Mouse (Mus musculus) right cerebral cortex, postnatal 4 days (tissue): ENCODE measurements around the gene Nucb1.
"Not testable (repeated sequence)": the region's sequence is repeated elsewhere in the genome, so short reads cannot be mapped to it uniquely, and the experiment has no call there.

ENCODE experiments used
- DNase-seq: peaks from one replicate; pipeline ENCODE4 v3.0.0-alpha.2; 2022

The Nucb1 gene

GRCm38 (mm10) chr7:45524841-45525621 lies 14.8 kb upstream of the Nucb1 start:
- DNase-seq, result peak; percentile 27

GRCm38 (mm10) chr7:45523678-45524170 lies 13.5 kb upstream of the Nucb1 start:
- no peak for DNase-seq

GRCm38 (mm10) chr7:45522957-45523676 lies 12.9 kb upstream of the Nucb1 start:
- DNase-seq, result no peak

DNA sequence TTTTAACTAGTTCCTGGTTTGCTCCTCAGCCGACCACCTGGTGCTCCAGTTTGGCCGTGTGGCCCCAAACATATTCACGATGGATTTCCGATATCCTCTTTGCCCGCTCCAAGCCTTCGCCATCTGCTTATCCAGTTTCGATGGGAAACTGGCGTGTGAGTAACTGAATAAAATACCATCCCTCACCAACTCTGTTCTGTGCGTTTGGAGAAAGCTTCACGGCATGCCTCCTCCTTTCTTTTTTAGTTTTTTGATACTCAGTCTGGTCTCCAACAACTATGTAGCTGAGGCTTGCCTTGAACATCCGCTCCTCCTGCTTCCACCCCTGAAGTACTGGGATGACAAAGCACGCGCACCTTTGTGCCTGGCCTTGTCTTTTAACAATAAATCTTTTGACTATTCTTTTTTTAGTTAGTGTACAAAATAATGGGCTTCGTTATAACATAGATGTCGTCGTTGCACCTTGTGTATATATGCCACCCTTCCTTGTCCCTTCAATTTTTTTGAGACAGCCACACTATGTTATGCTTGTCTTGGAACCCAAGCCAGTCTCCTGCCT lies 12.1 kb upstream of the Nucb1 start:
- no peak for DNase-seq

DNA sequence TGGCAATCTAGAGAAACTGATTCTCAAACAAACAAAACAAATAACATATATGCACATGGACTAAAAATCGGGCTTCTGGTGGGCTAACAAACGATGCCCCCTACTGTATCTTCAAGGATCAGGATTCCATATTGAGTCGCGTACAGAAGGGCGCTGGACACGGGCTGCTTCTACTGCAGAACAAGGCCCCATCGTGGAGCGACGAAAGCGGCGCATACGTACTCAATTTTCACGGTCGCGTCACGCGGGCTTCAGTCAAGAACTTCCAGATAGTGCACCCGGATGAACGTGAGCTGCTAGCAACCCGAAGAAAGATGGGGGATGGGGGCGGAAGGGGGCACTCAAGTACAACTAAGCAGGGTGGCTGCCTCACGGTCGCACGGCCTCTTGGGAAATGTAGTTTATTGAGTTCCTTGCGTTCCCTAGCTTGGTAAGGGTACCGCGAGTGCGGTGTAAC lies 11.6 kb upstream of the Nucb1 start:
- peak; percentile 84 for DNase-seq

- no peak for DNase-seq
These were observed 10.4 kb upstream of the Nucb1 start for GRCm38 (mm10) chr7:45520605-45521004.

- DNase-seq, result peak; percentile 29
These were observed 9.3 kb upstream of the Nucb1 start for GRCm38 (mm10) chr7:45519345-45520120.

- DNase-seq, result no peak
These were observed 8.4 kb upstream of the Nucb1 start for GRCm38 (mm10) chr7:45518618-45519017.

DNA sequence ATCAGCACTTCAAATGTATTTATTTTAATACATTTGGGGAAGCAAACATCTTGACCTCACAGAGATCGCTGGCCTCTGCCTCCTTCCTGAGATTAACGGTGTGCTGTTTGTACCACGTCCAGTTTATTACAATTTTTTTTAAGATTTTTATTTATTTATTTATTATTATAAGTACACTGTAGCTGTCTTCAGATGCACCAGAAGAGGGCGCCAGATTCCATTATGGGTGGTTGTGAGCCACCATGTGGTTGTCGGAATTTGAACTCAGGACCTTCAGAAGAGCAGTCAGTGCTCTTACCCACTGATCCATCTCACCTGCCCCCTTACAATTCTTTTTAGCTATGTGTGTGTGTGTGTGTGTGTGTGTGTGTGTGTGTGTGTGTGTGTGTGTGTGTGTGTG lies 6.6 kb upstream of the Nucb1 start:
- DNase-seq, result not testable (repeated sequence)

DNA sequence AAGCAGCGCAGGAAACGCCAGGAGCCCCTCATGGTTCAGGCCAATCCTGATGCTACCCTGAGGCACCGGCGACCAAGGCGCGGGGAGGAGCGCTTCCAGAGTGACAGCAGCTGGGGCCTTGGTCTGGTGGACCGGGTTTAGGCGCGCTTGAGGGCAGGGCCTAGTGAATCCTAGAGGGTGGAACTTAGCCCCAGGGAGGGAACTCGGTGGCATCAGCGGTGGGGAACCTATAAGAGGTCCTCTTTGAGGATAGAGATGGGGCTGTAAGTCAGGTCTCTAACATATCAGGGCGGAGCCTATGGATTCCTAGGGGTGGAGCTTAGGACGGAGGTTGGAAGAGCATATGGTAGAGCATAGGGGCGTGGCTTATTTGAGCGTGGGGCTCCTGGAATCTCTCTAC lies 5.2 kb upstream of the Nucb1 start:
- no peak for DNase-seq

DNA sequence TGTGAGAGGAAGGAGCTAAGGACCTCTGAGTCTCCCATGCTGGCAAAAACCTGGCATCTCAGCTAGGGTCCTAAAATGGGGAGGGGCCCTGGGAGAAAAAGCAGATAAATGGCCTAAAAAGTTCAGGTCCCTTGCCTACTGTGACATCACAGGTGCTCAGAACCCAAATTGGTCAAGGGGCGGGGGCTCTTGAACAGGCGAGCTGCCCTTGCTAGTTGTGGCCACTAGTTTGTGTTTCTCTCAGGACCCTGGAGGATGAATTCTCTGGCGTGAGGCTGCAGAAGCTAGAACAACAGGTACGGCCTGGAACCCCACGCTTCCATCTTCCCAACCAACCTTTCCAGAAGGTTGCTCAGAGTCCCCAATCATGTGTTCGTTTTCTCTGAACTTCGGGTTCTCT lies 4.2 kb upstream of the Nucb1 start:
- DNase-seq, result no peak

DNA sequence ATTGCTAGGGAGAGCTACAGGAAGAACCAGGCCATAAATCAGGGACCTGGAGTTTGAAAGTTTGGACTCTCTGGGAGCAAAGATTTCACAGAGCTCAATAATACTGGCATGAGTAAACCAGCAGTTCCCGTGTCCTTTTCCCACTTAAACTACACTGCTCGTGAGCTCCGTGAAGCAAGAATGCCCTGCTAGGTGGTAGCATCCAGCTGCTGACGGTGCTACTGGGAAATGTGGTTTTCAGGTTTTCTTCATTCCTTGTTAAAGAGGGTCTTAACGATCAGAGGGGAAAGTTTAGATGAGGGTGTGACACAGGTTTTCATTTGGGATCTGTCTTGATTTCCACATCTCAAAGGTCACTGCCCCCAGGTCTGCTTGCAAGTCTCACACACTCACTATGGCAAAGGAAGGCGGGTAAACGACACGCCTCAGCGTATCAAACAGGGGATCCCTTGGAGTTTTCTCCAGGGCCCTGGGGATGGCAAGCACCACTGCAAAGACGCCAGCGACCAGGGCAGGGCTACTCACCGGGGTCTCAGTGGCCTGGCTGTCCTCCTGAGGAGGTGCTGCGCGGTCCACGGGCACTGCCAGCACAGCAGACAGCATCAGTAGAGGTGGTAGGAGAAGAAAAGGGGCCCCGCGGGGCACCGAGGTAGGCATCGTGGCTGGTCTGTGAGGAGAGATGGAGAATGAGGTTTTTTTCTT lies 874 bp downstream of the Nucb1 start:
- no peak for DNase-seq

GRCm38 (mm10) chr7:45508561-45508960 lies 1.6 kb downstream of the Nucb1 start:
- no peak for DNase-seq

DNA sequence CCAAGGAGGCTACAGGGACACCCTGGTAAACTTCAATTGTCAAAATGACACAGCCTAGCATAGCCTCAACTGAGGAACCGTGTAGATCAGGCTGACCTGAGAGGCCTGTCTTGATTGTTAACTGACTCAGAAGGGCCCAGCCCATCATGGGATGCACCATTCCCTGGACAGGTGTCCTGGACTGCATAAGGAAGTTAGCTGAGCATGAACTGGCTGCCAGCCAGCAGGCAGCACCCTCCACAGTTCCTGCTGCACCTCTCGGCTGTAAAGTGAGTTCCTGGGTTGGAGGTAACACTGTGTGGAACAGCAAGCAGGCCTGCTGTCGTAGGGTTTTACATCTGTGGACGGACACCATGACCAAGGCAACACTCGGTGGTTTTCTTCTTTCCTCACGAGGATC lies 2.6 kb downstream of the Nucb1 start:
- DNase-seq, result no peak

- DNase-seq, result no peak
These were observed 11.8 kb downstream of the Nucb1 start for GRCm38 (mm10) chr7:45498427-45498826.

DNA sequence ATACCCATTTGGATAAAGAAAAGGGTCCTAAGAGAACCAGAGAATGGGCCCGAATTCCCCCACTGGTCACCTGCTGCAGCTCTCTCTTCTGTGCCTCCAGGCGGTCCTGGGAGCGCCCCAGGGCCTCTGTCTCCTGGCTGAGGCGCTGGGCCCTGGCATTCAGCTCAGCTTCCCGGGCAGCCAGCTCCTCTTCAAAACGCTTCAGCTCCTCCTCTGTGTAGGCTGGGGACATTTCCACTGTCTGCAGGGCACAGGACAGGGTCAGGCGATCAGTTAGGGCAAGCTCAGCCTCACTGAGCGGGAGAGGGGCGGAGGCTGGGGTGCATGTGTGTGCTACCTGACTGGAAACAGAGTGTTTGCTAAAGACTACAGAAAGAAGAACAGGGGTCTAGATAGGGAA lies 15.7 kb downstream of the Nucb1 start:
- DNase-seq, result no peak

DNA sequence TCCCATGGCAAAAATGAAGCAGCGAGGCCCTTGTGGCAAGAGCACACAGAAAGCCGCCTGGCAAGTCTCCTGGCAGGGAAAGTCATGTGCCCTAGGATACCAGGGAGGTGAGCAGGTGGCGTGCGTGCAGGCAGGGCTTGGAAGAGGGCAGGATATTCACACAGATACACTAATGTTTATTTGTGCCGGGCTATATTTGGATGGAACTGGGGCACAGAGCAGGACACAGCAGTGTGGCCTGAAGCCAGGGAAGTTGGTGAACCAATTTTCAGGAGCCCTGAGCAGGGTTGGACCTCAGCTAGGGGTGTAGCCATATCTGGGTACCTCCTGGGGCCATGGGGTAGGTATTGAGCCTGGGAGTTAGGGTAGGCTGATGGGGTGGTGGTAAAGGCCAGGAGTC lies 17.3 kb downstream of the Nucb1 start:
- no peak for DNase-seq

GRCm38 (mm10) chr7:45492225-45492844 lies 17.9 kb downstream of the Nucb1 start:
- no peak for DNase-seq

DNA sequence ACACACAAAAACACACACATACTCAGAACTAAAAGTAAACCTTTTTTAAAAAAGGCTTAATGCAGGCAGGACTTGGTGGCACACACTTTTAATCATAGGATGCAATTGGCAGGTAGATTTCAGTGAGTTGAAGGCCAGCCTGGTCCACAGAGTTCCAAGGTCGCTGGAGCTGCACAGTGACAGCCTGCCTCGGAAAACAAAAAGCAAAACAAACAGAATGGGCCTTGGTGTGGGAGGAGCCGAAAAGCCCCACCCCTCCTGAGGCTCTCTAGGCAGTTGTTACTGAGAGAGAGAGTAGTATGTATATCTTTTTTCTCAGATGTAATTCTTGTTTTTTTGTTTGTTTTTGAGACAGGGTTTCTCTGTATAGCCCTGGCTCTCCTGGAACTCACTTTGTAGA lies 18.9 kb downstream of the Nucb1 start:
- DNase-seq, result no peak

GRCm38 (mm10) chr7:45490822-45491221 lies 19.4 kb downstream of the Nucb1 start:
- DNase-seq, result no peak

DNA sequence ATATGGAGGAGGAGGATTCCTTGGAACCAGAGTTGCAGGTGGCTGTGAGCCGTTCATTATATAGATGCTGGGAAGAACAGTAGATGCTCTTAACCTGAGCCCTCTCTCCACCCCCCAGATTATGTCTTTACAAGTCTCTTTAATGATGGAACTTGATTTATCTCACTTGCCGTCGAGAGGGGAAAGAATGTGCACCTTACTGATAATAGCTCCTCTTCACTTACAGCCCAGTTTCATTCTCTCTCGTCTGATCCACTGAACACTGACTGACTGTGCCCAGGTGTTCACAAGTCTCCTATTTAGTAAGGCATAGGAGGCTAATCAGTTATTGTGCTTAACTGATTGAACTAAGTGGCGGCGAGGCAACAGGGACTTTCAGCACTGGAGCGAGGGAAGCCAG lies 20.6 kb downstream of the Nucb1 start:
- DNase-seq, result no peak
